Mouse (Mus musculus): ENCODE measurements around the gene Rin3. TPM values are rescaled to one million over a fixed set of nuclear protein-coding genes. Genes with fewer than 3 reads are reported as not detected.

Gene Rin3
- total and polyA plus RNA-seq, 3 experiments = 17.5 to 38.9 TPM; not detected in 1

- no peak overlapping the region for H3K27ac ChIP-seq (ENCODE audit: control insufficient read depth, low read depth, low read length)
- no peak for DNase-seq (ENCODE audit: low read depth, low spot score)
- TF ChIP-seq ZMIZ1 (IDR thresholded peaks at IDR 0.05; ENCODE audit: low read depth, low read length) (no peak), ZC3H11A (IDR thresholded peaks at IDR 0.05; ENCODE audit: low read depth, low read length) (no peak), KAT2A (conservative IDR thresholded peaks at IDR 0.05; ENCODE audit: low read depth, low read length) (no peak), MAFK (IDR thresholded peaks at IDR 0.05; ENCODE audit: borderline replicate concordance, low read depth, low read length) (no peak), GABPA (IDR thresholded peaks at IDR 0.05; ENCODE audit: low read depth, low read length) (no peak), USF1 (IDR thresholded peaks at IDR 0.05; ENCODE audit: low read depth, low read length) (no peak), CTCF (IDR thresholded peaks at IDR 0.05 in 2 of 3, conservative IDR thresholded peaks at IDR 0.05 in 1 of 3; ENCODE audit: control insufficient read depth in 1 of 3, insufficient read depth in 1 of 3, low read depth in 2 of 3, low read length in 3 of 3, poor library complexity in 1 of 3, severe bottlenecking in 1 of 3) (no peak), RAD21 (IDR thresholded peaks at IDR 0.05; ENCODE audit: low read depth, low read length) (no peak), POLR2A (IDR thresholded peaks at IDR 0.05; ENCODE audit: control insufficient read depth in 1 of 2, insufficient read depth in 1 of 2, low read depth in 1 of 2, low read length in 2 of 2, poor library complexity in 1 of 2) (no peak; a peak in 1 of 4 replicates), RCOR1 (IDR thresholded peaks at IDR 0.05; ENCODE audit: low read depth, low read length) (no peak), EP300 (IDR thresholded peaks at IDR 0.05; ENCODE audit: low read depth in 1 of 2, low read length in 2 of 2) (no peak), ZNF384 (IDR thresholded peaks at IDR 0.05; ENCODE audit: low read depth, low read length) (no peak), CHD1 (IDR thresholded peaks at IDR 0.05; ENCODE audit: low read depth, low read length) (no peak), HCFC1 (IDR thresholded peaks at IDR 0.05; ENCODE audit: low read depth, low read length) (no peak), USF2 (IDR thresholded peaks at IDR 0.05; ENCODE audit: borderline replicate concordance in 1 of 2, insufficient read depth in 1 of 2, low read depth in 1 of 2, low read length in 2 of 2) (no peak)
- no peak overlapping the region for H3K9ac ChIP-seq (ENCODE audit: control insufficient read depth, low read depth, low read length, poor library complexity, severe bottlenecking)
- H3K4me3 ChIP-seq (ENCODE audit: control insufficient read depth in 1 of 2, insufficient read depth in 1 of 2, low read depth in 2 of 2, low read length in 2 of 2) = no peak overlapping the region
- H3K36me3 ChIP-seq (ENCODE audit: control insufficient read depth in 1 of 2, insufficient read depth in 2 of 2, low read length in 2 of 2) = peaks cover 0 to 5% of the 10 kb centered on the region in 2 experiments; a peak in 2 of 4 replicates
- H3K9me3 ChIP-seq (replicated peaks; ENCODE audit: insufficient read depth, low read length) = no peaks in the 10 kb centered on the region
- no peaks in the 10 kb centered on the region for H3K27me3 ChIP-seq (ENCODE audit: control insufficient read depth in 1 of 2, insufficient read depth in 2 of 2, low read length in 2 of 2)
- no peaks in the 10 kb centered on the region; the same call in 1 of the 2 replicates for H3K79me2 ChIP-seq (ENCODE audit: control insufficient read depth, insufficient read depth, low read length, poor library complexity)
- H3K4me1 ChIP-seq (ENCODE audit: control insufficient read depth in 1 of 2, insufficient read depth in 2 of 2, low read length in 2 of 2) = no peaks in the 10 kb centered on the region; a peak in 1 of 4 replicates
Measured at GRCm38 (mm10) chr12:102372322-102372721, 89.5 kb downstream of the Rin3 start.

- no peaks in the 10 kb centered on the region for H3K27me3 ChIP-seq (ENCODE audit: control insufficient read depth in 1 of 2, insufficient read depth in 2 of 2, low read length in 2 of 2)
- peaks cover 0 to 16% of the 10 kb centered on the region in 2 experiments; a peak in 2 of 4 replicates for H3K36me3 ChIP-seq (ENCODE audit: control insufficient read depth in 1 of 2, insufficient read depth in 2 of 2, low read length in 2 of 2)
- no peak for DNase-seq (ENCODE audit: low read depth, low spot score)
- no peak overlapping the region for H3K27ac ChIP-seq (ENCODE audit: control insufficient read depth, low read depth, low read length)
- TF ChIP-seq NRF1 (IDR thresholded peaks at IDR 0.05; ENCODE audit: insufficient read depth, low read depth, low read length, poor library complexity, severe bottlenecking) (no peak), GATA1 (IDR thresholded peaks at IDR 0.05; ENCODE audit: low read depth, low read length) (no peak), MEF2A (IDR thresholded peaks at IDR 0.05; ENCODE audit: extremely low read depth, insufficient replicate concordance, low read depth, low read length, poor library complexity, severe bottlenecking) (no peak), POLR2AphosphoS5 (IDR thresholded peaks at IDR 0.05; ENCODE audit: borderline replicate concordance, low read depth, low read length) (no peak), CTCF (IDR thresholded peaks at IDR 0.05 in 2 of 3, conservative IDR thresholded peaks at IDR 0.05 in 1 of 3; ENCODE audit: control insufficient read depth in 1 of 3, insufficient read depth in 1 of 3, low read depth in 2 of 3, low read length in 3 of 3, poor library complexity in 1 of 3, severe bottlenecking in 1 of 3) (no peak), ZMIZ1 (IDR thresholded peaks at IDR 0.05; ENCODE audit: low read depth, low read length) (no peak), MYB (IDR thresholded peaks at IDR 0.05; ENCODE audit: low read depth, low read length) (no peak), USF2 (IDR thresholded peaks at IDR 0.05; ENCODE audit: borderline replicate concordance in 1 of 2, insufficient read depth in 1 of 2, low read depth in 1 of 2, low read length in 2 of 2) (no peak), HCFC1 (IDR thresholded peaks at IDR 0.05; ENCODE audit: low read depth, low read length) (no peak), ZKSCAN1 (IDR thresholded peaks at IDR 0.05; ENCODE audit: low read depth, low read length) (no peak)
- no peaks in the 10 kb centered on the region for H3K9me3 ChIP-seq (replicated peaks; ENCODE audit: insufficient read depth, low read length)
- no peaks in the 10 kb centered on the region for H3K79me2 ChIP-seq (ENCODE audit: control insufficient read depth, insufficient read depth, low read length, poor library complexity)
- H3K4me1 ChIP-seq (ENCODE audit: control insufficient read depth in 1 of 2, insufficient read depth in 2 of 2, low read length in 2 of 2) = no peaks in the 10 kb centered on the region
- no peak overlapping the region for H3K9ac ChIP-seq (ENCODE audit: control insufficient read depth, low read depth, low read length, poor library complexity, severe bottlenecking)
- no peak overlapping the region for H3K4me3 ChIP-seq (ENCODE audit: control insufficient read depth in 1 of 2, insufficient read depth in 1 of 2, low read depth in 2 of 2, low read length in 2 of 2)
Measured at GRCm38 (mm10) chr12:102382180-102382579, 99.3 kb downstream of the Rin3 start.

Data from MEL (cell line).